14 mouse cellular contexts compared by ENCODE assay signal in genomic region chr12:102291686-102292085, GRCm38 (mm10). TPM values are rescaled to one million over a fixed set of nuclear protein-coding genes. Genes with fewer than 3 reads are reported as not detected.
A peak's percentile ranks its signal among the peaks of the same experiment; 100 is the strongest.
DNase-seq lines count a peak whose midpoint lies in the region; ATAC-seq lines count a peak whose summit lies in the region.
"Had no signal": no experiment of that assay in that cellular context is flagged by ENCODE, and none has a peak within 500 bp of the region (broad histone marks: within the 10 kb centered on the region; RNA-seq: fewer than 3 reads in every experiment).

No protein-coding gene starts in this region.

- DNase-seq in intestine, embryonic 14.5 days (ENCODE audit: low spot score): no peak
- DNase-seq in B cell, adult 2 months: peak; percentile 42 to 45
- DNase-seq in layer of hippocampus, adult 18-20 months (ENCODE audit: low spot score in 2 of 2): no peak
- no peak for DNase-seq in frontal cortex, postnatal 36 days (ENCODE audit: low spot score in 2 of 2)
- no peak for DNase-seq in ovary, adult 18-20 months (ENCODE audit: low spot score)
- DNase-seq: adrenal gland, postnatal 25 days; cerebellum, adult 18-20 months; retina, postnatal 1 day had no signal

- peak overlapping the region; percentile 66 for H3K27ac ChIP-seq in intestine, embryonic 14.5 days (ENCODE audit: low read depth)
- H3K27ac ChIP-seq in intestine, embryonic 15.5 days: no peak overlapping the region
- no peak overlapping the region for H3K27ac ChIP-seq in embryonic facial prominence, embryonic 12.5 days
- 0 out of 2 replicates have a peak overlapping the region, but pooled peaks have one; percentile 2 for H3K27ac ChIP-seq in stomach, embryonic 15.5 days

- H3K27me3 ChIP-seq in intestine, embryonic 14.5 days (replicated peaks; ENCODE audit: control insufficient read depth, insufficient read depth, low read length): no peaks in the 10 kb centered on the region
- no peaks in the 10 kb centered on the region for H3K27me3 ChIP-seq in intestine, embryonic 15.5 days (replicated peaks)
- no peaks in the 10 kb centered on the region for H3K27me3 ChIP-seq in embryonic facial prominence, embryonic 12.5 days
- no peaks in the 10 kb centered on the region for H3K27me3 ChIP-seq in stomach, embryonic 15.5 days (replicated peaks)
- H3K27me3 ChIP-seq: CH12.LX had no signal

- no peaks in the 10 kb centered on the region for H3K9me3 ChIP-seq in intestine, embryonic 14.5 days (ENCODE audit: control insufficient read depth, low read length)
- H3K9me3 ChIP-seq in intestine, embryonic 15.5 days: no peaks in the 10 kb centered on the region
- H3K9me3 ChIP-seq in embryonic facial prominence, embryonic 12.5 days: no peaks in the 10 kb centered on the region
- H3K9me3 ChIP-seq in stomach, embryonic 15.5 days: no peaks in the 10 kb centered on the region

- no peak overlapping the region for H3K4me3 ChIP-seq in intestine, embryonic 14.5 days (ENCODE audit: low read depth, low read length)
- no peak overlapping the region for H3K4me3 ChIP-seq in intestine, embryonic 15.5 days (replicated peaks)
- no peak overlapping the region for H3K4me3 ChIP-seq in embryonic facial prominence, embryonic 12.5 days
- no peak overlapping the region for H3K4me3 ChIP-seq in stomach, embryonic 15.5 days (replicated peaks)

- 17% methylated on average over 6 of the region's 6 CpGs for WGBS in intestine, embryonic 14.5 days
- WGBS in intestine, embryonic 15.5 days: 27% methylated on average over 6 of the region's 6 CpGs
- WGBS in embryonic facial prominence, embryonic 12.5 days: 21% methylated on average over 6 of the region's 6 CpGs
- 21% methylated on average over 6 of the region's 6 CpGs for WGBS in stomach, embryonic 15.5 days

- ATAC-seq in intestine, embryonic 14.5 days (replicated peaks; ENCODE audit: low FRiP score, low TSS enrichment, low read depth): no peak
- ATAC-seq in intestine, embryonic 15.5 days: no peak
- ATAC-seq in embryonic facial prominence, embryonic 12.5 days (ENCODE audit: insufficient number of reproducible peaks, insufficient read depth, low FRiP score, low TSS enrichment): 0 out of 2 replicates have a peak, but pooled peaks have one; percentile 61
- ATAC-seq in stomach, embryonic 15.5 days (ENCODE audit: insufficient read depth, low FRiP score, low read depth): peak; percentile 28; the same call in 1 of the 2 replicates
- ATAC-seq: intestine, embryonic 16.5 days had no signal

- peaks cover 6% of the 10 kb centered on the region; the same call in 1 of the 2 replicates for H3K36me3 ChIP-seq in intestine, embryonic 14.5 days (ENCODE audit: control insufficient read depth, insufficient read depth, low read length)
- no peaks in the 10 kb centered on the region for H3K36me3 ChIP-seq in intestine, embryonic 15.5 days
- H3K36me3 ChIP-seq in embryonic facial prominence, embryonic 12.5 days: no peaks in the 10 kb centered on the region
- H3K36me3 ChIP-seq in stomach, embryonic 15.5 days: no peaks in the 10 kb centered on the region

- peaks cover 45% of the 10 kb centered on the region for H3K4me1 ChIP-seq in intestine, embryonic 14.5 days (replicated peaks; ENCODE audit: control insufficient read depth, insufficient read depth, low read length)
- peaks cover 45% of the 10 kb centered on the region for H3K4me1 ChIP-seq in intestine, embryonic 15.5 days (replicated peaks)
- peaks cover 18% of the 10 kb centered on the region; the same call in 1 of the 2 replicates for H3K4me1 ChIP-seq in embryonic facial prominence, embryonic 12.5 days
- peaks cover 32% of the 10 kb centered on the region for H3K4me1 ChIP-seq in stomach, embryonic 15.5 days

- H3K9ac ChIP-seq in intestine, embryonic 14.5 days (ENCODE audit: low read length): no peak overlapping the region
- H3K9ac ChIP-seq in intestine, embryonic 15.5 days: no peak overlapping the region
- H3K9ac ChIP-seq in embryonic facial prominence, embryonic 12.5 days: no peak overlapping the region
- H3K9ac ChIP-seq in stomach, embryonic 15.5 days: no peak overlapping the region

- H3K4me2 ChIP-seq in intestine, embryonic 14.5 days (ENCODE audit: low read length): no peak overlapping the region
- H3K4me2 ChIP-seq in intestine, embryonic 15.5 days (replicated peaks): no peak overlapping the region
- no peak overlapping the region for H3K4me2 ChIP-seq in embryonic facial prominence, embryonic 12.5 days (replicated peaks)
- no peak overlapping the region for H3K4me2 ChIP-seq in stomach, embryonic 15.5 days
- H3K4me2 ChIP-seq: midbrain, embryonic 11.5 days had no signal

RNA-seq across cellular contexts. Expression of gene Rin3, which starts 8.8 kb away (rescaled TPM):
- 13.4 and 14.6 TPM in 2 replicates for polyA plus RNA-seq in intestine, embryonic 14.5 days (2014; fragmentation: Nextera tagmentation; extraction: Ambion mirVana)
- 9.4 and 11.8 TPM in 2 replicates for polyA plus RNA-seq in intestine, embryonic 15.5 days (2015; fragmentation: Nextera tagmentation; extraction: Ambion mirVana)
- 4.4 and 5.5 TPM in 2 replicates for polyA plus RNA-seq in embryonic facial prominence, embryonic 12.5 days (2016; fragmentation: Nextera tagmentation; extraction: Ambion mirVana)
- 10.5 TPM in 2 replicates for polyA plus RNA-seq in stomach, embryonic 15.5 days (2015; fragmentation: Nextera tagmentation; extraction: Ambion mirVana)
- total RNA-seq in layer of hippocampus, adult 18-20 months (2021): 1 to 10 TPM; 3.0 to 3.3 TPM

Comparison
In these comparisons a context has a peak if more than half of its experiments do, and no peak if none do; other contexts are left out.
1. H3K27ac ChIP-seq: peak in intestine, embryonic 14.5 days (single experiment) and stomach, embryonic 15.5 days (single experiment); none in intestine, embryonic 15.5 days (single experiment) and embryonic facial prominence, embryonic 12.5 days (single experiment).
2. ATAC-seq: peak in embryonic facial prominence, embryonic 12.5 days (single experiment) and stomach, embryonic 15.5 days (single experiment); none in intestine, embryonic 14.5 days (single experiment) and intestine, embryonic 15.5 days (single experiment).
3. DNase-seq: peak in B cell, adult 2 months (2 of 2); none in intestine, embryonic 14.5 days (single experiment), layer of hippocampus, adult 18-20 months (0 of 2), frontal cortex, postnatal 36 days (0 of 2) and ovary, adult 18-20 months (single experiment).